Mouse (Mus musculus) right cerebral cortex, postnatal 10 days (tissue): ENCODE data around the gene 1700017N19Rik.

ENCODE experiments used
- DNase-seq, 2 experiments: peaks; one replicate each; pipeline ENCODE4 v3.0.0; 2021; ENCODE audit warnings: low spot score in 2 of 2

Gene 1700017N19Rik

GRCm38 (mm10) chr10:100661970-100662590, 71.8 kb downstream of the 1700017N19Rik start:
- DNase-seq = peak in 1 of 2 experiments; percentile 28
